Mouse (Mus musculus): Measurements from ENCODE around the gene Rnpepl1.

Rnpepl1 gene

GRCm38 (mm10) chr1:92910239-92910885 lies at the start of gene Rnpepl1:
Rnpepl1 (plus strand) TSS chr1:92910783.
- DNase-seq (ENCODE audit: low spot score in 2 of 2), result peak; percentile 64 to 69

DNA sequence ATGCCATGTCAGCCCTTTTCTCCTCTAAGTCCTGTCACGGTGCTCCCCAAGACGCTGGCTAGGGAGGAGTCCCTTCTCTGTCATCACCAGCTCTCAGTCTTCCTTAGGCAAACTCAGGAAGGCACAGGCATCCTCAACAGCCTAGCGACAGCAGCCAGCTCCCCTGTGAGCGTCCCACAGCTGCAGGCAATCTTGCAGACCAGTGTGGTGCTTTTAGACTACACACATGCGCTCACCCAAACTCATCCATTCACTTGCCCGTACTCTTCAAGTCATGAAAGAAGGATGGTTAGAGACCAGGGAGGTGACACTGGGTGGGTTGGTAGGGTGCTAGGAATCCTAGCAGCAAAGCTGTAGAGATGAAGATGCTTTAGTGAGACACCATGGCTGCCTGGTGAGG lies 49.1 kb upstream of the Rnpepl1 start:
- DNase-seq (ENCODE audit: low spot score in 2 of 2), result no peak

DNA sequence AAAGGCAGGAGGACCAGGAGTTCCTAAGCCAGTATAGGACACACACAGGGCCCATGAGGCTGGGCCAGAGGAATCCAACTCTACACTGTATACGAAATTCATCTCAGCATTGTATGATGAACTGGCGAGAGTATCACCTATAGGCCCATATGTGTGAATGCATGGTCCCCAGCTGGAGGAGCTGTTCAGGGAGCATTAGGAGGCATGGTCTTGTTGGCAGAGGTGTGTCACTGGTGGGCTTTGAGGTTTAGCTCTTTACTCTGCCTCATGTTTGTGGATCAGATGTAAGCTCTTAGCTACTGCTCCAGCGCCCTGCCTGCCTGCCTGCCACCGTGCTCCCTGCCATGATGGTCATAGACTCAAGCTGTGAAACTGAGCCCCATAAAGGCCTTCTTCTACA lies 47.3 kb upstream of the Rnpepl1 start:
- no peak for DNase-seq (ENCODE audit: low spot score in 2 of 2)

DNA sequence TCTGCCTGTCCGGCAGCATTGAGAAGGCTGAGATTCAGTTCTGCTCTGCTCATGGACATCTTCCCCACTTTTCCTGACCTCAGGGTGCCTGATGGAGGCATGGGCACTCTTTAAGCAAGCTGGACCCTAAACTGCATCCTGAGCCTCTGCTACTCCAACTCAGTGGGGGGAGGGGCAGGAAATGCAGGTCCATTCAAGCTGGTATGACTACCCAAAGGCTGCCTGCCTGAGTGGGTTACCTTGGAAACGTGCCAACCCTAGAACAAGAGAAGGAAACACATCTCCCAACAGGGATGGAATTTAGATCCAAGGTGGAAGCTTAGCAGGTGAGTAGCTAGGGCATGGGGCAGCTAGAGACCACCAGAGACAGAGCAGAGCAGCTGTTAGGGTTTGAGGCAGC lies 44.4 kb upstream of the Rnpepl1 start:
- no peak for DNase-seq (ENCODE audit: low spot score in 2 of 2)

GRCm38 (mm10) chr1:92869985-92870384 lies 40.6 kb upstream of the Rnpepl1 start:
- no peak for DNase-seq (ENCODE audit: low spot score in 2 of 2)

DNA sequence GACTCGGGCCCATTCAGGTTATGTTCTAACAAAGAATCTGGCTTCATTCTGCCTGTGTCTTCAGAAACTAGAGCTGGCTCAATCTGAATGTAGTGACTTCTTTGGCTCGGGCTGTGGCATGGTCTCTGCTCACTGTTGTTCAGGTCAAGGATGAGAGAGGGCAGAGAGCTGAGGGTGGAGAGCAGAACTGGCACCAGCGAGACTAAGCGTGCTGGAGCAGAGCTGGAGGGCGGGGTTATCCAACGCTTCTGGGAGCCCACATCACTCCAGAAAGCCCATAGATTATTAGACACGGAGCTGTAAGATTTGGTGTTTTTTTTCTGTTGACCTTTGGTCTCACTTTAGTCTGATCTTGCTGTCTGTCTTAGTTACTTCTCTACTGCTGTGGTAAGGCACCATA lies 37.9 kb upstream of the Rnpepl1 start:
- no peak for DNase-seq (ENCODE audit: low spot score in 2 of 2)

DNA sequence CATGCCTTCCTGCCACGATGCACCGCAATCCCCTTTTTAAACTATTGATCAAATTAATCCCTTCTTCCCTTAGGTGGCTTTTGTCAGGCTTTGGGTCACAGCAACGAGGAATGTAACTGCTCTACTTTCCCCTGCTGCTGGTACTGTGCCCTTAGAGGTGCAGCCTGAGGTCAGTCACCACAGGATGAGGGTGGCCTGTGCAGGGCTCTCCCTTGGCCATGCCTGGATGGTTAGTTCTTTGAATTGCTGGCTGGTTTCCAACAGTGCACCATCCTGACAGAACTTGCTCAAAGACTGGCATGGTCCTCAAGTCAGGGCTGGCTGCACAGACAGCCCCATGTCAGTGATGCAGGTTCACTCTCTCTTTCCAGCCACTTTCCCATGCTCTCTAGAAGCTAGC lies 36.6 kb upstream of the Rnpepl1 start:
- no peak for DNase-seq (ENCODE audit: low spot score in 2 of 2)

GRCm38 (mm10) chr1:92875360-92876111 lies 35.0 kb upstream of the Rnpepl1 start:
- peak; percentile 27 to 69 for DNase-seq (ENCODE audit: low spot score in 2 of 2)

GRCm38 (mm10) chr1:92877431-92877978 lies 33.1 kb upstream of the Rnpepl1 start:
- DNase-seq (ENCODE audit: low spot score in 2 of 2), result no peak

DNA sequence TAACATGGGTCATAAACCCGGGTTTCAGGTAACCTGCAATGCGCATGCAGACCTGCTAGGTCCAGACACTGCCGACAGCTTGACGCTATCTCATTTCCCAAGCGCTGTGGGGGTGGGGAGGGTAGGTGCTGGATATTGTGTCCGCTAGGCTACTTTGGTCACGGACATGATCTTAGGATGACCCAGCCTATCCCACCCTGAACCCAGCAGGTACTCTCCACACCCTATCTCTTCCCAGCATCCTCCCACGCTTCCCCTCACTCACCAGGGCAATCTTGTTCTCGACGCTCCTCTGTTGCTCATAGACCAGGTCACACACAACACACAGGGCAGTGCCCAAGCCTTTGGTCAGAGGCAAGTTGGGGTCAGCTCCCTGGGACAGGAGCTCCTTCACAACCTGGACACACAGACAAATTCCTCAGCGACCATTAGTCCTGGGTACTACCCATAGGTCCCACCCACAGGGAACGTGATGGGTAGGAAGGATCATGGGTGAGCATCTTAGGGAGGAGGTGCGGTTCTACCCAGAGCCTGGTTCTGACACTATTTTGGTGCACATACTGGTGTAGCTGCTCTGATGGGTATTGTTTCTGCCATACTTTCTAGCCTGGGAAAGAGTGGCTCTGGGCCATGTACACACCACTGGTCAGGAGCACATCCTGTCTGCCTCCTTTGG lies 32.4 kb upstream of the Rnpepl1 start:
- no peak for DNase-seq (ENCODE audit: low spot score in 2 of 2)

GRCm38 (mm10) chr1:92879266-92879665 lies 31.3 kb upstream of the Rnpepl1 start:
- DNase-seq (ENCODE audit: low spot score in 2 of 2), result peak; percentile 51 to 74

- no peak for DNase-seq (ENCODE audit: low spot score in 2 of 2)
Measured at GRCm38 (mm10) chr1:92880101-92880500, 30.5 kb upstream of the Rnpepl1 start.

GRCm38 (mm10) chr1:92881982-92882381 lies 28.6 kb upstream of the Rnpepl1 start:
- no peak for DNase-seq (ENCODE audit: low spot score in 2 of 2)

DNA sequence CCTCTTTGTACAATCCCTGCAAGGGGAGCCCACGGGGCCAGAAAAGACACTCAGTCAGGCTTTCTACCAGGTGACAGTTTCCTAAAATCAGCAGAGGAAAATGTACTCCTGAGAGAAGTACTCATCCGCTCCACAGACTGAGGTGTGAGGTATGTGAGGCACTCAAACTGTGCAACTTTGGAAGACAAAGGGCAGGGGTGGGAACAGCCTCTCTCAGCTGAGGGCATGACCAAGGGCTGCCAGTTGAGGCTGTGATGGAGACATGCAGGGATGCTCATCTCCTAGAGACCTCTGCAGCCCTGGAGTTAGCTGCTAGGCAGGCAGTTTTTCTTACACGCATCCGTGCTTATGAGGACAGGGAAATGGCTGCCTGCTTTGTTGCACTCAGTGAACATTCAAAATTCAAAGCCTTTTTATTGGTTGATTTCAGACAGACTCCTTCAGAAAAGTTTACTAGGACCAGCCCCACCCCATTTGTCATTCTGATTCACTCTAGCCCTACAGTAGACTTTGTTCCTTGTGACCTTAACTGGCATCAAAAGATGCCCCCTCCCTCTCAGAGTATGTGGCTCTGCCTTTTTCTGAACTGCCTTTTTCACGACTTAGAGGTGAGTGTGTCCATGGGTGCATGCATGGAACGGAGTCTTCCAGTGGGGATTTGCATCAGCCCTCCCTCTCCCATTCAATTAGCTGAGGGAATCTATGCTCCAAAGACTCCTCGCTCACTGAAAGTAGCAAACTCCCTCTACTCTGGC lies 21.5 kb upstream of the Rnpepl1 start:
- no peak for DNase-seq (ENCODE audit: low spot score in 2 of 2)

GRCm38 (mm10) chr1:92892791-92893190 lies 17.8 kb upstream of the Rnpepl1 start:
- no peak for DNase-seq (ENCODE audit: low spot score in 2 of 2)

GRCm38 (mm10) chr1:92893896-92894295 lies 16.7 kb upstream of the Rnpepl1 start:
- DNase-seq (ENCODE audit: low spot score in 2 of 2), result no peak

DNA sequence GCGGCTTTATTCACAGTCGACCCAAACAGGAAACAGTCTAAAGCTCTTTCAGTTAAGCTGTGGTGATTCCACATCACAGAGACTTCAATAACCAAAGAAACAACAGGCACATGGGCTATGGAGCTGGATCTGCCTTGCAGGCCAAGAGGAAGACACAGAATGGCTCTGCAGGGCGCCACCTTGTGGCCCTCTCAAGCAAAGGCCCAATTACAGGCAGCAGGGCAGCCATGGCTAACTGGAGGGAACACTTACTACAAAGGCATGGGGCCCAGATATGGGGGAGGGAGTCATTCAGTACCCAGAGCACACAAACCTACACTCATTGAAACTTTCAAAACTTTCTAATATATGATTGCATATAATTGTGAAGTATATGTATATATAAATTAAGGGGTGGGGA lies 15.5 kb upstream of the Rnpepl1 start:
- DNase-seq (ENCODE audit: low spot score in 2 of 2), result peak; percentile 76

DNA sequence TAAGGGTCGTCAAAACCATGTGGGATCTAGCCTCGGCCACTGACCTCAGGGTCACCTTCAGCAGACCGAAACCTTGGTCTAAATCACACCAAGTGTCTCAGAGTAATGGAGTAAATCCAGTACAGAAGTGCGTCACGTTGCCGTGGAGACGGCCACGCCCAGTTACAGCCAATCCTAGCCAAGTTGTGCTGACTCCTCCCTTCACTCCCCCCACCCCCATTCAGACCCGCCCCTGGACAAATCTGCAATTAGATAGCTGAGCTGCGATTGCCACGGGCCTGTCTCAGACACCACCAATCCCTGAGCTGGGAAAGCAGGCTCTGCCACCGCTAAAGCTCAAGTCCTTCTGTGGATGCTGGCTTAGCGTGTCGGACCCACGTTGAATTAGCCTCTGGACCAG lies 7.8 kb upstream of the Rnpepl1 start, which contains the start of gene Ankmy1:
Ankmy1 (minus strand) TSS at position 121 of the 400 bp plus-strand sequence.
- peak; percentile 68 to 76 for DNase-seq (ENCODE audit: low spot score in 2 of 2)

DNA sequence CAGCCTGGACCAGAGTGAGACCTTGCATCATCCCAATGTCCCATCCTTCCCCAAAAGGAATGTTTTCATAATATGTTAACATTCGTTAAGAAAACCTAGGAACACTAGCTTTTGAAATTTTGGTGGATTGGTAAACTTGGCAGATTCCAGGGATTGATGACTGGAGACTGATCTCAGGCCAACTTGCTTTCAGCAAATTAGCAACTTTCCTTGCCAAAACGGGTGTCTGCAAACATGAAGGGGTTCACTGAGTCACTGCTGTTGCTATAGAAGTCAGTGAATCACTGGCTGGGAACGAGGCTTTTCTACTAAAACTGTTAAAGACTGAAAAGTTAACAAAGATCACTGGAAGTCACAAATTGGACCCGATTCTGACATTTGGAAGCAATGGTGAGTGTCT lies 7.0 kb upstream of the Rnpepl1 start:
- DNase-seq (ENCODE audit: low spot score in 2 of 2), result no peak

DNA sequence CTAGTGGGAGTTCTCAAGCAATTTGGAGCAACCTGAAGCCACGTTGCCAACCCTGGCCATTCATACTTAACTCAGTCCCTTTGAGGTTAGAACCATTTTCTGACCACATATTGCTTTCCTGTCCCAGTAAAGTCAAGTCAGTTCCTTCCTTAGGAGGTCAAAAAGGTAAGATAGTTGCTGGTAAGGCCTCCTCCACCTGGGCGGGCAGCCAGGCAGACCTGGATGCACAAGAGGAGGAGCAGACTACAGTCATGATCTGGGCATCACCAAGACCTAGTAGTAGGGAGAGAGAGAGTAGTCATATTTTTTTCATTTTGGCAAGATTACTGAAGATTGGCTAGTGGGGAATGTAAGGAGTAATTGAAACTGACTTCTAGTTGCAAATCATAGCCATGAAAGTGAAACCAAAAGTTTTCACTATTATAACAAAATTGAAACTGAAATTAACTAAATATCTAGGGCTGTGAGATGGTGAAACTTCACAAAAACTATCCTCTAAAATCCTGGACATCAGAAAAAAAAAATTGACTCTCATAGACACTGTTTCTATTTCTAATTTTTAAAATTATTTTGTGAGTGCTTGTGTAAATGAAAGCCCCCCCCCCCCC lies 4.8 kb upstream of the Rnpepl1 start:
- DNase-seq (ENCODE audit: low spot score in 2 of 2), result no peak

Data from right cerebral cortex, postnatal 36 days (tissue).